Mouse (Mus musculus) kidney, postnatal 14 days (tissue): ENCODE results near the gene Fmnl3.

Experiments
- DNase-seq: peaks from one replicate; pipeline ENCODE4 v3.0.0; 2022; ENCODE audit warnings: mixed read lengths

The Fmnl3 gene

DNA sequence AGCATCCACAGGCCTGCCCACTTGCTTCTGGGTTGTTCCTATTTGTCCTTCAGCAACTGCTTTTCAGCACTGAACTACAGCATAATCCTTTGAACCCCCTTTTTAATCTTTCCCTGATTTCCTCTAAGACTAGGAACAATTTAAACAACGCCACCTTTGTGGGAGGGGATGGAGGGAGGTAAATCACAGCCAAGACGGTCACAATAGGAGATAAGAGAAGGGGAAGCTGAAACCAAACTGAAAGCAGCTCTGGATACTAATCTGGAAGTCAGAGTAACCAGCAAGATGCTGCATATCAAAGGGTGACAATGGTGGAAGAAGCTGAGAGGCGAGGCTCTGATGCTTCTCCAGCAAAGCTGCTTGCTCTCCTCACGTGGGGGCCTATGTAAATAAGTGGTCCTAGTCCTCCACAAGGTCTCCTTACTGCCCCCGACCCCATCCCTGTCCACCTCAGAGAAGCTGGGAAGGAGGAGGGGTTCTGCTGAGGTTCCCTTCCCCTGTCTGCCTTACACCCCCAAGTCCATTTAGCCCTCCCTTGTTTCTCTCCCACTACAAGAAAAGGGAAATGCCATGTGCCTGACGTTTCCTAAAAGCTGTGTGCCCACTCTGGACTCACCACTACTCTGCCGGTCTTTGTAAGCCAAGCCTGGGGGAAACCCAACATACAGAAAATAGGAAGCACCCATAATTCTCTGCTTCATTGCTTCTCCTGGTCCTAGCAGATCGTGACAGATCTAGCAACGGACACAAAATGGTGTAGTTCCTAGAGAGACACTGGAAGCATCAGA, 27.9 kb downstream of the Fmnl3 start:
- no peak for DNase-seq

DNA sequence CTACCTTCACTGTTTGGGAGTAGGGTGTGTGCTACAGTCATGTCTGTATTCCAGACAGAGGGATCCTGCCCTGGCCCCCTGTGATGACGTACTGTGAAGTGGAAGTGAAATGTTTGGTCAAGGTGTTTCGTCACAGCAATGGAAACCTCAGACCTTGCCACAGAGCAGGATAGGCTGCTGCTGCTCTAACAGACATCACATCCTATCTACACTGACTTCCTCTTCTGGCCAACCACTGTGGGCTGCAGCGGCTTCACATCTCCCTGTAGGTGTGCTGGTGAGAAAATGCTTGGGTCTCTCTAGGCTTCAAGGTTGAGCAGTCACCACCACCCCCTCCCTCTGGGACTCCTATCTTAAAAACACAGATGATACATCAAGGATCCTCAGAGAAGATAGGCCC, 29.2 kb downstream of the Fmnl3 start:
- no peak for DNase-seq

DNA sequence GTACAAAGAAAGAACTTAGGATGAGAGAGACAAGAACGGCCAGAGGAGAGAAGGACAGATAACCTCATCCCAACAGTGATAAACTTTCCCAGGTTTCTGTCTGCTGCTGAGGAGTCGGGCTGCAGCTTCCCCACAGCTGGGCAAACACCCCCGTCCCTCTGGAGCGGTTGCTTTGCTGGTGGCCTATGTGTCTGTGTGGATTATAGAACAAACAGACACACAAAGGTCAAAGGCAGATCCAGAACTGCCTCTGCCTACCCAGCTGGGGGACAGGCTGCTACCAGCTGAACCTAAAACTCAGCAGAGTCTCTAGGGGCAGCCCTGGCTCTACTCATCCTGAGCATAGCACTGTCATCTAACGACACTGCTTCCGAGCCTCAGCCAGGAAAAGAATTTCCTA, 30.6 kb downstream of the Fmnl3 start:
- DNase-seq, result no peak

DNA sequence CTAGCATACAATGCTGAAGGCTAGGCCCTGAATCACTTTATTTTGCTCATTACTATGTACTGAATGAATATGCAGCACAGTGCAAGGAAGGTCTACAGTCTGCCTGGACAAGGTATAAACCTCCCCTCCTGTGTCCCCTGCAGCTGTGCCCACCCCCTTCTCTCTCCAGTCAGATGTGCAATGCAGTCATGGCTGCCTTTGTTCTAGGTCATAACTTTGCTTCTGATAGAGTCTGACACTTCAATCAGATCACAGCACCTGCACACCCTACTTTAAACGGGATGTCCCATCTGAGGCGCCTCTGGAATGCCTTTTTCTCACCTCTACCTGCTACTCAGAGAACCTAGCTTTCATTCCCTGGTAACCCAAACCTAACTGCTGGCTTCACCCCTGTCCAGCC, 31.4 kb downstream of the Fmnl3 start:
- no peak for DNase-seq

DNA sequence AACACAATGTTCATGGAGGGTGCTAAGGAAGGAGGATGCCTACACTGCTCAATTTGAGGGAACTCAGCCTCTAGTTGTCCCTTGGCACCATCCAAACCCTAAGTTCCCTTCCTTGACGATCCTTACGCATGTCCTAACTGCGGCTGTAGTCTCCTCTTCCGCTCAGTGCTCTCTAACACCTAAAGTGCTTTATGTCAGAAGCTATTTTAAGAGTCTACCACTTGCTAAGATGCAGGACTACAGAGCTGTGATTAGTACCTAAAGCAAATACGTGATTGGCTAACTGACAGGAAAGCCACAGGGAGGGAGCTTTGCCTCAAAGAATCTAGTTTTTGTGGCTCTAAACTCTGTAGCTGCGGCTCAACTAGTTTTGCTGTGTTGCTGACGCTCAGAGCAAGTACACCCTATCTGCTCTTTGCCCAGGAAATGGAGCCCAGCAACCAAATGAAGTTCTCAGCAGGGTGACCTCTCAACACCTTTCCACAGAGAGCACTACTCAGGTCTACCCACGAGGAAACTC, 34.4 kb downstream of the Fmnl3 start:
- DNase-seq, result no peak

DNA sequence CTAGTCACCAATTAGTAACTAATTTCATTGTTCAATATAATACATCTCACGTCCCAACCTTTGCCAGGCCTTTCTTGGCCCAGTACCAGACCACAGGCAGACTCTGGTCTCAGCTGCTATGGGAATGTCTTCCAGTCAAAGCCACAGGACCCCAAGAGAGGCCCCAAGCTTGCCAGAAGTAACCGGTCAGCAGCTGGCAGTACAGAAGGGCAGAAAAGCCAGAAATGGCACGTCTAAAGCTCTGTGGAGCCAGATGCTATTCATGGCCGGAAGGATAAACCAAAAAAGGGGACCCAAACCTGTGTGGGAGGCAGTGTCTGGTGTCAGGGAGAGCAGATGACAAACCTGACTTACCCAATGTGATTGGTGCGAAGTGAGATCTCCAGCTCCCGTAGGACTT, 35.8 kb downstream of the Fmnl3 start:
- DNase-seq, result no peak

DNA sequence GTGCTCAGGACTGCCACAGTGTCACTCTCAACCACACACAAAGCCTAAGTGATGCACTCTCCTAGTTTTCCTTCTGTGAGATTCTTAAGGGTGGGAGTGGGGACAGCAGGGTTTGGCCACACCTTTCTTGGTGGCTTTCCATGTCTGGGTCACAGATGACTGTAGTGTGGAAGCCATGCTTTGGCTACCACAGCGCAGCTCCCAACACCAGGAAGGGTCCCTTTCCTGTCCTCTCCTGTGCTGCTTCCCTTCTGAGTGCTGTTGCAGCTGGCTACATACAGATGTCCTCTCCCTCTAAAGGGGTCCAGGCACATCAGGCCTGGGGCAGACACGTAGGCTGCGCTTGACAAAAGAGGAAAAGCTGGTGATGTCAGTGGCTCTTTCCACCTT, 36.6 kb downstream of the Fmnl3 start:
- DNase-seq, result peak; percentile 74

DNA sequence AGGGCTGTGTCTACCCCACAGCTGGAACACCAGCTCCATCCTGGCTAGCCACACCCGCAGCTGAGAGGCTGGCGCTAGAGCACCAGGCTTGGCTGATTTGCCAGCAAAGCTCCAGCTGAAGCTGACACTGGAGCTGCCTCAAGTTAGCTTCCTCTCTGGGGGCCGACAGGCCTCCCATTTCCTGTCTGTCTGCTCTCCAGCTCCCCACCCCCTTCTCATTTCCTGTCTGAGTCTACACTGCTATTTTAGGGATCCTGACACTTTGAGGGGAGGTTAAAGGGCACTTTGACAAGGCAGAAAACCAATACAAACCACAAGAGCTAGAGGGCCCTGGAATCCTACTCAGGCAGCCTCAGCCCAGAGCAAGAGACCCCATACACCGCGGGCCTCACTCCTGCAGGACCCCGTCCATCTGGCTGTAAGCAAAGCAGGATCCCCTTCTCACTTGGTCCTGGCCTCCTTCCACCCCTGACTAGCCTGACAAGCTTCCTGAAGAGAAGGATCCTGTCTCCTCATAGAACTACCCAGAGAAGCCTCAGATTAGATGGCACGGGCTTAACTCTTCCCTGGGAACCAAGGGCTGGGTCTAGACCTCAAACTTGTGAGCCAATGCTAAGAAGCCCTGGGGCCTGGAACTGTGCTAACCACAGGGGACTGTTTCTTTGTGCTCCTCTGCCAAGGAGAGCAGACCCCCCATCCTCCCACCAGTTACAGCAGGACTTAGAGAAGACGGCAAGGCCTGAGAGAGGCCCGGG, 37.2 kb downstream of the Fmnl3 start:
- peak; percentile 90 for DNase-seq

DNA sequence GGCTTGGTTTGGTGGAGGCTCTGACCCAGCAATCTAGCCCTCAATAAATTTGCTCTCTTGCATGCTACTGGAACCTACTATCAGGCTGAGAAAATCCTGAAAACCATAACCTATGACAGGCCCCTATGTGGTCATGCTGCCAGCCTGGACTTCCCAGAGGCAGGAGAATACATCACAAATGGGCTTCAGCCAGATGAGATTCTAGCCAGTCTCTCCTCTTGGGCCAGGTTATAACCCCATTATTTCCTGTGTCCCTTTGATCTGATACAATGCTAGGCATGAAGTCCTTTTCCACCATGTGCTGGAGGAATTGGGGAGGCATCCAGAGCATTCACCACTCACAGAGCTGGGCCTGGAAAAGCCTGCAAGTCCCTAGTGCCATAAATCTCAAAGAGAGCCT, 38.2 kb downstream of the Fmnl3 start:
- no peak for DNase-seq

DNA sequence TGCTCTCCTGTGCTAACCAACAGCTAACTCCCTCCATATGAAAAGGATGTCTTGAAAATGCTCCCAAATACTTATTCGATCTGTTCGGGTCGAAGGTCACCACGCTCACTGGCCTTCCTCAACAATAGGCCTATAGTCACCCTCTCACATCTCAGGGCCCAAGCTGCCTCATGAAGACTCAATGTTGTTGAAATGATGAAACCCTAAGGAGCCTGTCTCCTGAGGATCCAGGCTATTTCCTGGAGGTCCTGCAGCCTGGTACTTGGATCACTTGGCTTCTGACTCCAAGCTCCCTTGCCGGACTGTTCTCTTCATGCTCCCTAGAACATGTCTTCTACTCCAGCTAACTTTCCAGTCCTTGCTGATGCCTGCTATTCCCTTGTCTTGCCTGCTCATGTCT, 38.9 kb downstream of the Fmnl3 start:
- no peak for DNase-seq

DNA sequence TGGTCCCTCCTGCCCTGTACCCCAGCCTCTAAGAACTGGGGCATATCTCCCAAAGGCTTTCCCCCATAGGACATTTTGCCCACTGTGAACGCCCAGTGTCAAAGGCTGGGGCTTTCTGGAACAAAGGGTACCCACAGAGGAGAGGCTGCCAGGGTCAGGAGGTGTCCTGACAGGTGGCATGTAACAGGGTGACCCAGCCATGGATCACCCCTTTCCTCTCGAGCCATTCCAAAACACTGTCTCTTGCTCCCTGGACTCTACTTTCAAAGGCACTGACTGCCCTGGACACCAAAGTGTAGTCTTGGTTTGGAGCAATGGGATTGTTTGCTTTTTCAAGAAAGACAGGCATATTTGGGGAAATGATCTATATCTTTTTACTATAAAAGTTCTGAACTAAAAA, 40.0 kb downstream of the Fmnl3 start:
- no peak for DNase-seq

DNA sequence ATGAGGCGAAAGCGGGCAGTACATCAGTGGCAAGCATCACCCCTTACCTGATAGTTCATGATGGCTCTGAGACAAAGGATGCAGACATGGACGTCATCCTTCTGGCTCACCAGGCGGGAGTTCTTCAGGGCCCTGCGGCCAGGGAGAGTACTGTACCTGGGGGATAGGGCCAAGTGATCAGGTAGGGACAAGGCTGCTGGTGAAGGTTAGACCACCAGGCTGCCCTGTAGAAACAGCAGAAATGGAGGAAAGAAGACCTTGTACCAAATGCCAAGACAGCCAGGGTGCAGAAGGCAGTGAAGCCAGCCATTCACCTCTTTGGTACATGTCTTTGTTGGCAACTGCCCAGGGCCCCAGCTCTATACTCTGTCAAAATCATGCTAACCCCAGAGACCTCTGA, 42.3 kb downstream of the Fmnl3 start:
- no peak for DNase-seq

DNA sequence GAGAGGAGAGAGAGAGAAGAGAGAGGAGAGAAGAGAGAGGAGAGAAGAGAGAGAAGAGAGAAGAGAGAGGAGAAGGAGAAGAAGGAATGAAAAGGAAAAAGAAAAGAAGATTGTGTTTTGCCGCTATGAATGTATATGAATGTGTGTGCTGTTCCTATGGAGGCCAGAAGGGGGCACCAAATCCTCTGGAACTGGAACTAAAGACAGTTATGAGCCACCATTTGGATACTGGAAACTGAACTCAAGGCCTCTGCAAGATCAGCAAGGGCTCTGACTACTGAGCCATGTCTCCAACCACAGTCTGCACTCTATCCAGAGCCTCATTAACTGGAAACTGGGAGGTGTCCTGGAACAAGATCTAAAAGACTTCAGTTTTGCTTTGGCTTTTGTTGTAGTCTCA, 43.3 kb downstream of the Fmnl3 start:
- DNase-seq, result no peak

DNA sequence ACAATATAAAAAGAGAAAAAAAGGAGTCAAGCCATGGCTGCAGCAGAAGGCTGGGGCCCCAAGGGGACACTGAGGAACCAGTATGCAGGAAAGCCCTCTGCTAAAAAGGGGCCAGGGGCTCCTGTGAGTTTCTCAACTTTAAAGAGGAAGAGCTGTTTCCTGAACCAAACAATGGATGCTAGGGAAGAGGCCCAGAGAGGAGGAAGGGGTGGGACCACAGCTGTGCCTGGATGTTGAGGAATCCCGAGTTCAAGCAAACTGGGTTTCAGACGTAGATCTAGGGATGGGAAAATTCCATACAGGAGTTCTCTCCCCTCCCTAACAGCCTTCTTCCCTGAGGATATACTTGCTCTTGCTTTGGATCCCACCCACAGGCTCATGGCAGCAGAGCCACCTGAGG, 43.9 kb downstream of the Fmnl3 start:
- peak; percentile 71 for DNase-seq

DNA sequence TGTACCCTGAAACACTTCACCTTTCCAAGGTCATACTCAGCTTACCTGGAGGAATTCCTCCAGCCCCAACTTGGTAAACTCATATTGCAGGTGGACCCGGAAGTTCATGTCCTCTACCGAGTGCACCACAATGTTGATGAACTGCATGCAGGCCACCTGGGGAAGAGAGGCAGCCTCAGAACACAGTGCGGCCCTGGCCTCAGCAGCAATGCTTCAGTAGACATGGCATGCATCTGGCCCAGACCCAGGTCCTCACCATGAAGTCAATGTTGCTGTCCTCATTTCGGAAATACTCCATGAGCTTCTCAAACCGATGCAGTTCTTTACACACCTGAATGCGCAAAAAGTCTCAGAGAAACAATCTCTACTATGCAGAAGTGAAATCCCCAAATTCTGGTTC, 44.7 kb downstream of the Fmnl3 start:
- DNase-seq, result no peak

DNA sequence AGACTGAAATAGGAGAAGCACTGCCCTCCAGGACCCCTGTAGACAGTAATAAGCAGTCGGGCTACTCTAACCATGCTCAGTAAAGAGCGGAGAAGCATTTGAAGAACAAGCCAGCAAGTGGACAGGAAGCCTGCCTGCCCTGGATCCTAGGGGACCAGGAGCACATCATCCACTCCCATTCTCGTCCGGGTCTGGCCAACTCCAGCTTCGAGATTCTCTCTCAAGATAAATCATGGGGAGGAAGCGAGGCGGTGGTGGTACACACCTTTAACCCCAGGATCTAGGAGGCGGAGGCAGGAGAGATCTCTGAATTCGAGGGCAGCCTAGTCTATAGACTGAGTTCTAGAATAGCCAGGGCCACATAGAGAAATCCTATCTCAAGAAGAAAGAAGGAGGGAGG, 46.1 kb downstream of the Fmnl3 start:
- DNase-seq, result no peak

DNA sequence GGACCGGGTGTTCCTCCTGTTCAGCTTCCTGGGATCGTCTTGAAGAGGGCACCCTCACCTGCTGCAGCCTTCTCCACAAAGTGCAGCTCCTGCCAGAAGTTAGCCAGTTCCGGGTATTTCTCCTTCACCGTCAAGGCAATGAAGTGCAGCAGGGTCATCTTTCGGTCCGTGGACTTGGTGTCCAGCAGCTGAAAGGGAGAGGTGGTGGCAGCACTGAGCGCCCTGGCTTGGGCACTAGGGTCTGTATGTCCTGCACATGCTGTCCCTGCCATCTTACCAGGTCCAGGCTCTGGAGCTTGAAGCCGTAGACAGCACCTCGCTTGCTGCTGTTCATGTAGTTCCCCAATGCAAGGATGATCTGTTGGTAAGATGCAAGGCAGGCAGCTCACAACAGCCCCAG, 49.3 kb downstream of the Fmnl3 start:
- no peak for DNase-seq

DNA sequence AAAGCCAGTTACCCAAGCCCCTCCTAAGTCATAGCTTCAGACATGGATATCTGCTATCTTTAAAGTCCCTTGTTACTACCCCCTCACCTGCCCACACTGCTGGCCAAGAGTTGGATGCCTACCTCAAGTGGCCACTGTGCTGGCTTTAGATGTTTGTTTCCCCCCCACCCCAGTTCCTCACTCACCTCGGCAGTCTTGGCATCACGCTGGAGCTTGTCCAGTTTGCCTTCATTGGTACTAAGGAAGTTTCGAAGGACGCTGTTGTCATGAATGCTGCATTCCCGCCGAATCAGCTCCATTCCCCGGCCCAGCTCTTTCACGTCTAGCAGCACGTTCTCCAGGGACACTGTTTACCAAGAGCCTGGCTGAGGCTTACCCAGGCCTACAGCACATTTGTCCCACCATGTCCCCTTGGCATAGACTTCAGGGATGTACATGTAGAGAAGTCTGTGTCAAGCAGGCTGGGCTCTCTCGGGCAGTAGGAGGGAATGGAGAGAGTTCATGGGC, 50.1 kb downstream of the Fmnl3 start:
- no peak for DNase-seq

DNA sequence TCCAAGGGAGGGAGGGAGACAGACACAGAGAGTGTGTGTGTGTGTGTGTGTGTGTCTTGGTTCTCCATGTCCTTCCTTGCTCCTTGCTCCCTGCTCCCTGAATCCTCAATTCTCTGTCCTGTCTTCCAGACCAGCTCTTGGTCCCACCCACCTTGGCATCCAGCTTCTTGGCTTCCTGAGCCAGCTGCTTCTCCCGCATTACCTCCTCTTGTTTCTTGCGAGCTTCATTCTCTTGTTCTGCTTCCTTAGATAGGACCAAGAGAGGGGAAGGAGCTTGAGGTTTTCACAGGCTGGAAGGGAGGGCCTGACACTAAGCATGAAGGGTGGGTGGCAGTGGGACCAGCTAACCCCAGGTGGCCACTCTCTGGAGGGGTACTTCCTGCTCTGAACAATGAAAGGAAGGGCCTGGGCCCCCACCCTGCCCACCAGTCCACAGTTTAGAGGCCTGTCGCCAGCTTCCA, 50.8 kb downstream of the Fmnl3 start:
- peak; percentile 69 for DNase-seq

DNA sequence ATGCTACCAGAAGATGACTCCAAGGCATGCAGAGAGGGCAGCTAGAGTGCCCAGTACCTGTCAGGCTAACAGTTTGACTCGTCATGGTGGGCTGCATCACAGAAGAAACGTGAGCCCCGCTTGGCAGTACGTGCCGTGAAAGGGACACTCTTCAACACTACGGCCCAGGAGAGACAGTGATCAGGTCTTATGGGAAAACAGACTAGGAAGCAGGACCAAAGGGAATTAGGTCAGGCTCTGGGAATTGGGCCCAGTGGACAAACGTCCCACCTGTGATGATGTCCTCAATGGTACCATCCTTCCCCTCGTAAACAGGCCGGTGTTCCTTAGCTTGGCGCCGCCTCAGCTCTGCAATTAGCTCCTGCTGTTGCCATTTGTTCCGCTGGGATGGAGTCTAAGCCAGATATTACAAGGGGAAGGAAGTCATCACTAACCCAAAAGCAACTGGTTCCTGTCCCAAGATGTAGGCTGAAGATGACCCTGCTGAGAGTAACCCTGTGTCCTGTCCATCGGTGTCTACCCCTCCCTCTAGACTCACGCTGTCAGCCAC, 51.3 kb downstream of the Fmnl3 start:
- DNase-seq, result no peak

DNA sequence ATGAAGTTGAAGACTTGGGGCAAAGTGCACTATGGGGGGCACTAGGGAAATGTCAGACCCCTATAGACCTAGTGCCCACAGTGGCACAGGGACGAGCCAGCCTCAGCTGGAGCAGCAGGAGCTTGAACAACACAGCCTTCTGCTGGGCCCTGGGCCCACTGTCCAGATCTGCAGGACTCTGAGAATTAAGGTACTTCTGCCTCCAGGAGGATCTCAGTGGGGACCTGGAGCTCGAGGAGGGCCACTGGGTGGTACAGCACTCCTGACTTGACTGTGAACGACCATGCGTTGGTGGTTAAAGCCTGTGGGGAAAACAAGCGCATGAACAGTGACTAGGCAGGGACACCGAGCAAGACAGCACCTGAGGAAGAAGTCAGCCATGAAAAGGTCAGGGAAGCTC, 52.2 kb downstream of the Fmnl3 start:
- DNase-seq, result no peak

DNA sequence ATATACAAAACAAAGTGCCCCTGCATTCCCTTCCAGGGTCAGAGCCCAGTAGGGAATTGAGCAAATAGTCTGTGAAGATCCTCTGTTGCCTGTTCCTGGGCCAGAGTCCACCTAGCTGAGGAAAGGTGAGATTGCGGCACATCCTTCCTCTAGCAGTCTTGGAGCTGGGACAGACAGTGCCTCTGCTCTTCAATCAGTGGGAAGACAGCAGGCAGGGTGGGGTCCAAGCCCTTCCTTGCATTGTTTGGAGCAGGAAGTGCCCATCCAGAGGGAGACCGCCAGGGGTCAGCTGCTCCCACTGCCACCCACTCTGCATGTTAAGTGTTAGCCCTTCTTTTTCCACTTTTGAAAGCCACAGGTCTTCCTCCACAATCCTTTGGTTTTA, 53.0 kb downstream of the Fmnl3 start:
- peak; percentile 83 for DNase-seq

DNA sequence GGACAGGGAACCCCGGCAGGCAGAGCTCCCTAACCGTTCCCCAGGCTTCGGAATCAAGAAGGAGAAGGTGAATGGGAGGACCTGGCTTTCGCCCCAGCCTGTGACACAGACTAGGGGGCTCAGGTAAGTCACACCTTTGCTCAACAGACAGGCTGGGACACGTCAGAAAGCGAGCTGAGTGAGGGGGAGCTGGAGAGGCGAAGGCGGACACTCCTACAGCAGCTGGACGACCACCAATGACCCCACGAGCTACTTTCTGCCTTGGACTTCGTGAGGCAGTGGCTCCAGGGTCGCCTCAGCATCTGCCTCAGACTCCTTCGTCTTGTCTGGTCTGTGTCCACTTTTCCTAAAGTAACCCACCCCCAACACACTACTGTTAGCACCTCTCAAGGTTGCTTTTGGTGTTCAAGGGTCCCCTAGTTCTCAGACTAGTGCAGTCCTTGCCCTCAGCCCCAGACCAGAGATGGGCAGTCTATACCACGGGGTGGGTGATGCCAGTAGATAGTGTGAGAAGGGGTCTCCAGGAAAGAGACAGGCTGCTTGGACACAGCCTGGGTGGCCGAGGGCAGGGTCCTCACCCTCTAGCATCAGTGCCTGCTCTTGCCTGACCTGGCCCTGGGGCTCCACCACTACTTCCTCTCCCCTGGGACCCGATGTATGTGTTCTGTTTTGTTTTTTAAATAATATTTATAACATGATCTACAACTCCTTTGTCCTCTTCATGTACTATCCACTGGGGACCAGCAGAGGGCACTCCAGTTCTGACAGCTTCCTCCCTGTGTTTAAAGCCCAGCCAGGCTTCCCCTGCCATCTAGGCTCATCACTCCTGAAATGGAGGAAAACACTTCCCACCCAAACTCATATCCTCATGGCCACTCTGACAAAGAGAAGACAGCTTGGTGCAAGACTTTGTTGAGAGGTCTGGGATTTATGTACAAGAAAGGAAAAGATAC, 53.7 kb downstream of the Fmnl3 start:
- peak; percentile 89 for DNase-seq
